Mouse (Mus musculus): ENCODE data around the gene Gm20888.
"Not testable (repeated sequence)": the region's sequence is repeated elsewhere in the genome, so short reads cannot be mapped to it uniquely, and the experiment has no call there.

Gene Gm20888

DNA sequence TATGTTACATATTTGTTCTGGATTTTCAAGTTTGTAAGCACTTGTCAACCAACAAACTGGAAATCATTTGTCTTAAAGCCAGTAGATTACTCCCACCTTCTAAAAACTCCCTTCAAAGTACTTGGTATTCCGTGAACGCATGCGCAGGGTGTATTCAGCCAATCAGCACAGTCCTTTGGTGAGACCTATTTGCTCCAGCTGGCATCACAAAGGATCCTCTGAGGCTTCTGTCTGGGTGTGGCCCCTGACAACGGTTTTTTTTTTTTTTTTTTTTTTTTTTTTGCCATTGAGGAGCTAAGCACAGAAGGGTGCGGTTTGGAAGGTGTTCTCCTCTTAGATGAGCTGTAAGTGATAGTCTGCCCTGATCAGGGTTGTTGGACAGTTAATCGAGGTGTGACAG, at the start of gene Gm20888:
Gm20888 (plus strand) TSS at position 301 of the 400 bp plus-strand sequence.
- DNase-seq (ENCODE audit: low read depth, low spot score) = not testable (repeated sequence)
